Mouse (Mus musculus) cortical plate, adult 2 months (tissue): ENCODE results near the gene Ephx4.

Source experiments
- CTCF ChIP-seq: fragments of 200-500 bp; IDR thresholded peaks from 2 replicates; pipeline ENCODE4 v1.5.1; 2011; ENCODE audit warnings: mild to moderate bottlenecking, control low read depth, low read length; ENCODE audit not compliant: insufficient read depth; ENCODE audit errors: extremely low read depth
- POLR2A ChIP-seq: fragments of 200-500 bp; IDR thresholded peaks from 2 replicates; pipeline ENCODE4 v1.6.1; 2011; ENCODE audit warnings: mild to moderate bottlenecking, low read length, control low read depth; ENCODE audit not compliant: insufficient read depth; ENCODE audit errors: extremely low read depth

DNA sequence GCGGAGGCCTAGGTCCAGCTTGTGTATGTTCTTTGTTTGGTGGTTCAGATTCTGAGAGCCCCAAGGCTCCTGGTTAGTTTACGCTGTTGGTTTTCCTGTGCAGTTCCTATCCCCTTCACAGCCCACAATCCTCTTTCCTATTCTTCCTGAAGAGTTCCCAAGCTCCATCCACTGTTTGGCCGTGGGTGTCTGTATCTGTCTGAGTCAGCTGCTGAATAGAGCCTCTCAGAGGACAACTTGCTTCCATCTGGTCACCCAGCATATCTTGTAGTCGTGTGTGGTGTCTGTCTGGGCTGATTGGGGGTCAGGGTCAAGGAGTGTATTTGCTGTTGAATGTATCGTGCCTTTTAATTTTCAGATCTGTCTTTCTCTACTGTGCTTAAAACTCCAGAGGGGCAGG lies 39.3 kb downstream of the Ephx4 start:
- no peak for TF ChIP-seq CTCF
- no peak for TF ChIP-seq POLR2A
